Mouse (Mus musculus) left cerebral cortex, postnatal 14 days (tissue): ENCODE measurements at regions not wholly inside any gene's neighbourhood (a gene's known extent, or its start where the extent isn't known, plus 50 kb on each side); places are given as distances from the start of the nearest gene placed in this dataset.

Source experiments
- DNase-seq, 2 experiments: peaks; one replicate each; pipeline ENCODE4 v3.0.0; 2021 to 2022; ENCODE audit warnings: low spot score in 2 of 2, mixed read lengths in 1 of 2
- intact Hi-C: fragments of 180-260 bp; cut with DNase I; formaldehyde crosslinking; loops from one replicate; pipeline ENCODE4 v1.15.1; 2025

GRCm38 (mm10) chr5:43392908-43393545 lies 122.3 kb upstream of the C1qtnf7 start:
- DNase-seq: peak; percentile 18 to 38
- intact Hi-C loops: no loop called here

- no peak for DNase-seq
- intact Hi-C loops: no loop called here
Measured at GRCm38 (mm10) chr5:43417259-43417658, 98.1 kb upstream of the C1qtnf7 start.

- DNase-seq: peak; percentile 87 to 88
- intact Hi-C loops: loop anchor here (1.0 kb wide), 1 partner anchor 211 kb away; no protein-coding TSS in a partner anchor
Measured at GRCm38 (mm10) chr5:43422815-43423687, 92.3 kb upstream of the C1qtnf7 start.

- DNase-seq: no peak
- intact Hi-C loops: no loop called here
Measured at GRCm38 (mm10) chr5:43424551-43425257, 90.6 kb upstream of the C1qtnf7 start.

- intact Hi-C loops: no loop called here
- DNase-seq: no peak
Measured at GRCm38 (mm10) chr5:43433337-43433736, 82.0 kb upstream of the C1qtnf7 start.

- no peak for DNase-seq
- intact Hi-C loops: no loop called here
Measured at GRCm38 (mm10) chr5:43439191-43439590, 76.1 kb upstream of the C1qtnf7 start.

GRCm38 (mm10) chr5:43441306-43441705 lies 74.0 kb upstream of the C1qtnf7 start:
- DNase-seq: no peak

GRCm38 (mm10) chr5:43444582-43445214 lies 70.6 kb upstream of the C1qtnf7 start:
- DNase-seq: no peak
- intact Hi-C loops: no loop called here

More at GRCm38 (mm10) chr5:43441306-43441705, 74.0 kb upstream of the C1qtnf7 start:
- intact Hi-C loops: no loop called here

GRCm38 (mm10) chr5:43445620-43446019 lies 69.7 kb upstream of the C1qtnf7 start:
- DNase-seq: no peak
- intact Hi-C loops: no loop called here

- intact Hi-C loops: no loop called here
- no peak for DNase-seq
Measured at GRCm38 (mm10) chr5:43446295-43446694, 69.0 kb upstream of the C1qtnf7 start.

GRCm38 (mm10) chr5:43456018-43456417 lies 59.3 kb upstream of the C1qtnf7 start:
- intact Hi-C loops: no loop called here
- peak; percentile 4 to 15 for DNase-seq

- intact Hi-C loops: no loop called here
- DNase-seq: no peak
Measured at GRCm38 (mm10) chr5:43457725-43458124, 57.6 kb upstream of the C1qtnf7 start.

GRCm38 (mm10) chr5:43461987-43462715 lies 53.2 kb upstream of the C1qtnf7 start:
- intact Hi-C loops: no loop called here
- no peak for DNase-seq
